Mouse (Mus musculus) MEL (cell line): ENCODE results near the gene Evl. TPM values are rescaled to one million over a fixed set of nuclear protein-coding genes. Genes with fewer than 3 reads are reported as not detected.

Experiments
- DNase-seq: peaks from one replicate; pipeline ENCODE4 v3.0.0; 2011; ENCODE audit warnings: low read depth, low spot score
- H3K27ac ChIP-seq: 2 replicates; pipeline ENCODE4 v1.5.1; 2012; ENCODE audit warnings: low read depth, mild to moderate bottlenecking, control low read depth, low read length, moderate library complexity; ENCODE audit not compliant: control insufficient read depth
- H3K27me3 ChIP-seq, 2 experiments: fragments of 150-350 bp in 1 of 2; sonication (generic) in 1 of 2; 2 replicates each; pipeline ENCODE4 v1.6.1; 2012; ENCODE audit warnings: low read length in 2 of 2, mild to moderate bottlenecking in 2 of 2, improper control_type of control experiment in 1 of 2, moderate library complexity in 1 of 2; ENCODE audit not compliant: insufficient read depth in 2 of 2, control insufficient read depth in 1 of 2
- H3K36me3 ChIP-seq, 2 experiments: 2 replicates each; pipeline ENCODE4 v1.6.1; 2012 to 2014; ENCODE audit warnings: low read length in 2 of 2, improper control_type of control experiment in 1 of 2, inconsistent platforms in 1 of 2, mild to moderate bottlenecking in 1 of 2; ENCODE audit not compliant: insufficient read depth in 2 of 2, control insufficient read depth in 1 of 2
- H3K4me1 ChIP-seq, 2 experiments: fragments of 150-350 bp in 1 of 2; sonication (generic) in 1 of 2; 2 replicates each; pipeline ENCODE4 v1.6.1; 2012; ENCODE audit warnings: low read length in 2 of 2, improper control_type of control experiment in 1 of 2, mild to moderate bottlenecking in 1 of 2; ENCODE audit not compliant: insufficient read depth in 2 of 2, control insufficient read depth in 1 of 2
- H3K4me3 ChIP-seq, 2 experiments: fragments of 150-350 bp in 1 of 2; sonication (generic) in 1 of 2; 2 replicates each; pipeline ENCODE4 v1.5.1; 2012; ENCODE audit warnings: low read depth in 2 of 2, low read length in 2 of 2, mild to moderate bottlenecking in 2 of 2, moderate library complexity in 2 of 2, control low read depth in 1 of 2, improper control_type of control experiment in 1 of 2; ENCODE audit not compliant: control insufficient read depth in 1 of 2, insufficient read depth in 1 of 2
- H3K79me2 ChIP-seq: 2 replicates; pipeline ENCODE4 v1.6.1; 2012; ENCODE audit warnings: mild to moderate bottlenecking, low read length, moderate library complexity; ENCODE audit not compliant: control insufficient read depth, poor library complexity, insufficient read depth
- H3K9ac ChIP-seq: 2 replicates; pipeline ENCODE4 v1.6.1; 2012; ENCODE audit warnings: low read depth, mild to moderate bottlenecking, control low read depth, low read length, moderate library complexity; ENCODE audit not compliant: control insufficient read depth, poor library complexity, severe bottlenecking
- H3K9me3 ChIP-seq: fragments of 150-350 bp; sonication (generic); replicated peaks from 2 replicates; pipeline ENCODE4 v1.6.1; 2012; ENCODE audit warnings: mild to moderate bottlenecking, low read length, improper control_type of control experiment, moderate library complexity; ENCODE audit not compliant: insufficient read depth
- BHLHE40 ChIP-seq: IDR thresholded peaks from 2 replicates; pipeline ENCODE4 v1.6.1; 2012; ENCODE audit warnings: low read depth, mild to moderate bottlenecking, inconsistent platforms, low read length, improper control_type of control experiment, borderline replicate concordance
- CHD2 ChIP-seq: IDR thresholded peaks from 2 replicates; pipeline ENCODE4 v1.6.1; 2011; ENCODE audit warnings: low read length, improper control_type of control experiment
- CTCF ChIP-seq, 3 experiments: IDR thresholded peaks in 2 of 3; conservative IDR thresholded peaks in 1 of 3; 2 replicates each; pipeline ENCODE4 v1.5.1; 2011 to 2012; ENCODE audit warnings: low read length in 3 of 3, low read depth in 2 of 3, mild to moderate bottlenecking in 2 of 3, improper control_type of control experiment in 1 of 3, inconsistent platforms in 1 of 3, mixed read lengths in 1 of 3, moderate library complexity in 1 of 3; ENCODE audit not compliant: control insufficient read depth in 1 of 3, insufficient read depth in 1 of 3, poor library complexity in 1 of 3, severe bottlenecking in 1 of 3
- ELF1 ChIP-seq: IDR thresholded peaks from 2 replicates; pipeline ENCODE4 v1.6.1; 2014; ENCODE audit warnings: low read depth, mild to moderate bottlenecking, inconsistent platforms, low read length, improper control_type of control experiment, moderate library complexity
- GABPA ChIP-seq: IDR thresholded peaks from 2 replicates; pipeline ENCODE4 v1.6.1; 2012; ENCODE audit warnings: low read depth, mild to moderate bottlenecking, inconsistent platforms, low read length, improper control_type of control experiment, moderate library complexity
- HCFC1 ChIP-seq: IDR thresholded peaks from 2 replicates; pipeline ENCODE4 v1.6.1; 2012; ENCODE audit warnings: low read depth, mild to moderate bottlenecking, inconsistent platforms, low read length, improper control_type of control experiment, moderate library complexity
- JUND ChIP-seq: IDR thresholded peaks from 2 replicates; pipeline ENCODE4 v1.6.1; 2011; ENCODE audit warnings: low read depth, mild to moderate bottlenecking, improper control_type of control experiment, low read length
- MAFK ChIP-seq: IDR thresholded peaks from 2 replicates; pipeline ENCODE4 v1.6.1; 2011; ENCODE audit warnings: low read depth, mild to moderate bottlenecking, low read length, improper control_type of control experiment, borderline replicate concordance
- MAZ ChIP-seq: IDR thresholded peaks from 2 replicates; pipeline ENCODE4 v1.6.1; 2012; ENCODE audit warnings: low read depth, mild to moderate bottlenecking, inconsistent platforms, low read length, improper control_type of control experiment
- MEF2A ChIP-seq: IDR thresholded peaks from 2 replicates; pipeline ENCODE4 v1.6.1; 2014; ENCODE audit warnings: low read depth, mild to moderate bottlenecking, inconsistent platforms, low read length, improper control_type of control experiment; ENCODE audit not compliant: poor library complexity, insufficient replicate concordance, severe bottlenecking; ENCODE audit errors: extremely low read depth
- MXI1 ChIP-seq: IDR thresholded peaks from 2 replicates; pipeline ENCODE4 v1.6.1; 2011; ENCODE audit warnings: mild to moderate bottlenecking, low read depth, low read length, improper control_type of control experiment
- MYB ChIP-seq: IDR thresholded peaks from 2 replicates; pipeline ENCODE4 v1.6.1; 2011; ENCODE audit warnings: mild to moderate bottlenecking, low read depth, low read length, improper control_type of control experiment
- MYC ChIP-seq: IDR thresholded peaks from 2 replicates; pipeline ENCODE4 v1.6.1; 2011; ENCODE audit warnings: low read depth, mild to moderate bottlenecking, low read length, improper control_type of control experiment, moderate library complexity
- NELFE ChIP-seq: IDR thresholded peaks from 2 replicates; pipeline ENCODE4 v1.6.1; 2011; ENCODE audit warnings: low read depth, low read length, improper control_type of control experiment
- NRF1 ChIP-seq: IDR thresholded peaks from 2 replicates; pipeline ENCODE4 v1.6.1; 2014; ENCODE audit warnings: low read depth, mild to moderate bottlenecking, inconsistent platforms, low read length, improper control_type of control experiment, moderate library complexity; ENCODE audit not compliant: poor library complexity, insufficient read depth, severe bottlenecking
- RAD21 ChIP-seq: IDR thresholded peaks from 2 replicates; pipeline ENCODE4 v1.6.1; 2011; ENCODE audit warnings: mild to moderate bottlenecking, low read depth, low read length, improper control_type of control experiment
- SIN3A ChIP-seq: IDR thresholded peaks from 2 replicates; pipeline ENCODE4 v1.6.1; 2012; ENCODE audit warnings: low read length, improper control_type of control experiment, inconsistent platforms
- SMC3 ChIP-seq: IDR thresholded peaks from 2 replicates; pipeline ENCODE4 v1.6.1; 2011; ENCODE audit warnings: low read depth, low read length, improper control_type of control experiment
- TAL1 ChIP-seq: IDR thresholded peaks from 2 replicates; pipeline ENCODE4 v1.6.1; 2012; ENCODE audit warnings: mild to moderate bottlenecking, inconsistent platforms, low read length, moderate library complexity, mixed read lengths
- USF2 ChIP-seq, 2 experiments: IDR thresholded peaks; 2 replicates each; pipeline ENCODE4 v1.6.1; 2011 to 2012; ENCODE audit warnings: improper control_type of control experiment in 2 of 2, low read length in 2 of 2, borderline replicate concordance in 1 of 2, inconsistent platforms in 1 of 2, low read depth in 1 of 2, mild to moderate bottlenecking in 1 of 2; ENCODE audit not compliant: insufficient read depth in 1 of 2
- ZC3H11A ChIP-seq: IDR thresholded peaks from 2 replicates; pipeline ENCODE4 v1.6.1; 2012; ENCODE audit warnings: low read depth, mild to moderate bottlenecking, inconsistent platforms, low read length, improper control_type of control experiment
- ZKSCAN1 ChIP-seq: IDR thresholded peaks from 2 replicates; pipeline ENCODE4 v1.6.1; 2012; ENCODE audit warnings: low read depth, mild to moderate bottlenecking, inconsistent platforms, low read length, improper control_type of control experiment, moderate library complexity
- ZNF384 ChIP-seq: IDR thresholded peaks from 2 replicates; pipeline ENCODE4 v1.6.1; 2012; ENCODE audit warnings: low read depth, mild to moderate bottlenecking, inconsistent platforms, low read length, improper control_type of control experiment
- polyA plus RNA-seq, 2 experiments: library from polyadenylated mRNA; stranded (reverse) in 1 of 2; unstranded in 1 of 2; fragments of >175 nt in 1 of 2; fragments of >200 nt in 1 of 2; gene quantifications; 2 replicates each; pipeline versions ENCODE4 v1.2.1 to v1.2.4; 2012; ENCODE audit warnings: low replicate concordance in 2 of 2, low read depth in 1 of 2; ENCODE audit not compliant: insufficient read length in 2 of 2, insufficient read depth in 1 of 2, missing spikeins in 1 of 2
- total RNA-seq: library from RNA; depleted of rRNA; stranded (reverse); fragments of 300-350 nt; gene quantifications from 2 replicates; pipeline ENCODE4 v1.2.3, GENCODE M21; 2012

Evl gene
- total and polyA plus RNA-seq, 3 experiments: not detected

- Histone ChIP-seq H3K4me1 (no peaks in the 10 kb centered on the region), H3K79me2 (no peaks in the 10 kb centered on the region), H3K9me3 (no peaks in the 10 kb centered on the region), H3K9ac (no peak overlapping the region), H3K27ac (no peak overlapping the region), H3K4me3 (no peak overlapping the region), H3K36me3 (no peaks in the 10 kb centered on the region), H3K27me3 (no peaks in the 10 kb centered on the region)
- no peak for TF ChIP-seq ELF1
- TF ChIP-seq USF2 (IDR thresholded peaks at IDR 0.05; ENCODE audit: borderline replicate concordance in 1 of 2, insufficient read depth in 1 of 2, low read depth in 1 of 2, low read length in 2 of 2): no peak
- no peak for TF ChIP-seq SIN3A
- TF ChIP-seq MYB: no peak
- TF ChIP-seq ZC3H11A: 0 out of 2 replicates have a peak, but pooled peaks have one; percentile 26
- TF ChIP-seq JUND: no peak
- TF ChIP-seq NELFE: no peak
- no peak for TF ChIP-seq MEF2A
- TF ChIP-seq NRF1: no peak
- TF ChIP-seq GABPA: no peak
- TF ChIP-seq MXI1: no peak
- peak; percentile 69 to 74 (median 74) for TF ChIP-seq CTCF (IDR thresholded peaks at IDR 0.05 in 2 of 3, conservative IDR thresholded peaks at IDR 0.05 in 1 of 3; ENCODE audit: control insufficient read depth in 1 of 3, insufficient read depth in 1 of 3, low read depth in 2 of 3, low read length in 3 of 3, poor library complexity in 1 of 3, severe bottlenecking in 1 of 3)
- no peak for TF ChIP-seq MAZ
- TF ChIP-seq RAD21: peak; percentile 65
- no peak for TF ChIP-seq CHD2
- TF ChIP-seq MYC: no peak
- TF ChIP-seq HCFC1: no peak
- TF ChIP-seq BHLHE40: no peak
- TF ChIP-seq MAFK: no peak
- no peak for TF ChIP-seq ZKSCAN1
- no peak for TF ChIP-seq TAL1
- TF ChIP-seq SMC3: peak; percentile 55
- TF ChIP-seq ZNF384: no peak
- peak; percentile 38 for DNase-seq
Measured at GRCm38 (mm10) chr12:108541088-108541487, 13.4 kb upstream of the Evl start.
